Mouse (Mus musculus): Measurements from ENCODE around the gene Kat2b. TPM values are rescaled to one million over a fixed set of nuclear protein-coding genes. Genes with fewer than 3 reads are reported as not detected.
"Not testable (repeated sequence)": the region's sequence is repeated elsewhere in the genome, so short reads cannot be mapped to it uniquely, and the experiment has no call there.

Kat2b gene
- polyA plus RNA-seq, 1 experiment from 2014 or later: 5.8 TPM

DNA sequence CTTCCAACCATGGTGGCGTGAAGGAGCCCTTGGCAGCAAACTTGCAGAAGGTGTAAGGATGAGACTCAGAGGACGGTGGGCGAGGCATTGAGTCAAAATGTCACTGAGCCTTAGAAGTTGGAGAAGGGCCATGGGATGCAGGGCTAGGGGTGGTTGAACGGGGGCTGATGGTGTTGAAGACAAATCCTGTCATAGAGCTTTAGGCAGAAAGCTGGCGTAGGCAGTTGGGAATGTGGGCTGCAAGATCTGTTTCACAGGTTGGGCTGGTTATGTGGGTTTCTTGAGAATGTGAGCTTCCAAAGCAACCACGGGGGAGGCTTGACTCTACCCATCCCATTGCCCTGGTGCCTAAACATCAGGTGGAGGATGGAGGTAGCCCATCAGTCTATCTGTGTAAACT is 23.4 kb downstream of the Kat2b start:
- peaks cover 17% of the 10 kb centered on the region for H3K4me1 ChIP-seq
- no peak for ATAC-seq (ENCODE audit: low FRiP score, low read depth)
- no peaks in the 10 kb centered on the region for H3K9me3 ChIP-seq
- no peaks in the 10 kb centered on the region for H3K36me3 ChIP-seq
- WGBS: 84% methylated on average over 6 of the region's 6 CpGs
- no peak overlapping the region for H3K27ac ChIP-seq
- no peak overlapping the region for H3K9ac ChIP-seq
- no peak overlapping the region for H3K4me3 ChIP-seq
- no peak overlapping the region for H3K4me2 ChIP-seq (replicated peaks)
- no peaks in the 10 kb centered on the region for H3K27me3 ChIP-seq

- peaks cover 19% of the 10 kb centered on the region for H3K4me1 ChIP-seq
- ATAC-seq (ENCODE audit: low FRiP score, low read depth): no peak
- H3K27me3 ChIP-seq: no peaks in the 10 kb centered on the region
- no peaks in the 10 kb centered on the region for H3K36me3 ChIP-seq
- H3K9me3 ChIP-seq: no peaks in the 10 kb centered on the region
- 92% methylated on average over 5 of the region's 5 CpGs for WGBS
- no peak overlapping the region for H3K4me2 ChIP-seq (replicated peaks)
- no peak overlapping the region for H3K4me3 ChIP-seq
- H3K27ac ChIP-seq: no peak overlapping the region
- H3K9ac ChIP-seq: no peak overlapping the region
Measured at GRCm38 (mm10) chr17:53591910-53592309, 25.2 kb downstream of the Kat2b start.

GRCm38 (mm10) chr17:53594590-53594989 is 27.9 kb downstream of the Kat2b start:
- H3K9ac ChIP-seq: no peak overlapping the region
- no peaks in the 10 kb centered on the region for H3K9me3 ChIP-seq
- WGBS: 72% methylated on average over 4 of the region's 4 CpGs
- no peaks in the 10 kb centered on the region for H3K36me3 ChIP-seq
- peaks cover 5% of the 10 kb centered on the region for H3K4me1 ChIP-seq
- ATAC-seq (ENCODE audit: low FRiP score, low read depth): no peak
- no peak overlapping the region for H3K4me2 ChIP-seq (replicated peaks)
- H3K27ac ChIP-seq: no peak overlapping the region
- H3K27me3 ChIP-seq: no peaks in the 10 kb centered on the region
- H3K4me3 ChIP-seq: no peak overlapping the region

DNA sequence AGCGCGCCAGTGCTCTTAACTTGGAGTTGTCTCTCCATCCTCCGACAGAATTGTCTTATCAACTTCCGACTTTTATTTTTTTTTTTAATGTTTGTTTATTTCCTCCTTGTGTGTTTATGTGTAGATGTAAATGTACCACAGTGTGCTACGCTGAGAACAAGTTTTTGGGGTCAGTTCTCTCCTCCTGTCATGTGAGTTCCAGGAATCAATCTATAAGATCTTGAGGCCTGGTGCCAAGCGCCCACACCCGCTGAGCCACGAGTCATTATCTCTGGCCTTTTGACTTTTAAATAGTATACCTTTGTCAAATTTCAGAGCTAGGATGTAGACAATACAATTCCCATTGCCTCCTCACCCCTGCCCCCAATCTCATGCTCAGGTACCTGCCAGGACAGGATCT is 28.9 kb downstream of the Kat2b start:
- no peak overlapping the region for H3K9ac ChIP-seq
- no peak overlapping the region for H3K4me3 ChIP-seq
- H3K27me3 ChIP-seq: no peaks in the 10 kb centered on the region
- 92% methylated on average over 8 of the region's 8 CpGs for WGBS
- H3K27ac ChIP-seq: no peak overlapping the region
- ATAC-seq (ENCODE audit: low FRiP score, low read depth): no peak
- H3K9me3 ChIP-seq: no peaks in the 10 kb centered on the region
- H3K4me2 ChIP-seq (replicated peaks): no peak overlapping the region
- H3K36me3 ChIP-seq: no peaks in the 10 kb centered on the region
- peaks cover 5% of the 10 kb centered on the region for H3K4me1 ChIP-seq

- no peak; the same call in 1 of the 2 replicates for ATAC-seq (ENCODE audit: low FRiP score, low read depth)
- Histone ChIP-seq H3K4me2 (replicated peaks) (no peak overlapping the region), H3K9ac (no peak overlapping the region), H3K27me3 (no peaks in the 10 kb centered on the region), H3K4me3 (no peak overlapping the region), H3K27ac (no peak overlapping the region), H3K36me3 (no peaks in the 10 kb centered on the region), H3K9me3 (no peaks in the 10 kb centered on the region), H3K4me1 (peaks cover 5% of the 10 kb centered on the region)
- WGBS: 54% methylated on average over 3 of the region's 3 CpGs
Measured at GRCm38 (mm10) chr17:53596314-53596882, 29.7 kb downstream of the Kat2b start.

DNA sequence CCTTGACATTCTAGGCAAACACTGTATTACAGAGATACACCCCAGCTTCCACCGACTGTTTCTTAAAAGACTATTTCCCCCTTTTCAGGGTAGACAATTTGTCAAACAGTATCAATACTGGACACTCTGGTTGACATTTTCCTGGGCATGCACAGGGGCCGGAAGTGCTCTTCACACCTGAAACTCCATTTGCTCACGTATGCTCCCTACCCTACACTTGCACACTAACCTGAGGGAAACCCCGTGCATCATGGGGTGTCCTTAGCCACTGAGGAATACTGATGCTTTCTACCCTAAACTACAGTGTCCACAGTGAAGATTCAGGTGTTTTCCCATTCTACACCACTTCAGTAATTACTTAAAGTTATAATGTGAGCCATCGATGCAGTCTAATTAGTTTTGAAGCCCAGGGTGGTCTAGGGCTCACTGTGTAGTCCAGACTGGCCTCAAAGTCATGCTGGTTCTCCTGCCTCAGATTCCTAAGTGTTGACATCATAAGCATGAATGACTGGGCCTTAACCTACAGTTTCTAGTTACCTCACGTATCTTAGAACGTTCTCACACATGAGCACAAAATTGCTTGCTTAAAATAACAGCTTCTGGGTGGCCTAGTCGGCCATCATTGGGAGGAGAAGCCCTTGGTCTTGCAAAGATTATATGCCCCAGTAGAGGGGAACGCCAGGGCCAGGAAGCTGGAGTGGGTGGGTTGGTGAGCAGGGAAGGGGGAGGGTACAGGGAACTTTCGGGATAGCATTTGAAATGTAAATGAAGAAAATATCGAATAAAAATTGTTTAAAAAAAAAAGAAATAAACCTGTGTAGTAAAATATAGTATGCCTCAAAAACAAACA is 30.5 kb downstream of the Kat2b start:
- H3K9ac ChIP-seq: no peak overlapping the region
- peaks cover 5% of the 10 kb centered on the region for H3K4me1 ChIP-seq
- H3K9me3 ChIP-seq: no peaks in the 10 kb centered on the region
- peak; percentile 76 for ATAC-seq (ENCODE audit: low FRiP score, low read depth)
- no peak overlapping the region for H3K27ac ChIP-seq
- H3K4me2 ChIP-seq (replicated peaks): no peak overlapping the region
- no peak overlapping the region for H3K4me3 ChIP-seq
- H3K36me3 ChIP-seq: no peaks in the 10 kb centered on the region
- 72% methylated on average over 11 of the region's 11 CpGs for WGBS
- no peaks in the 10 kb centered on the region for H3K27me3 ChIP-seq

- Histone ChIP-seq H3K27me3 (no peaks in the 10 kb centered on the region), H3K27ac (no peak overlapping the region), H3K4me1 (peaks cover 5% of the 10 kb centered on the region), H3K36me3 (no peaks in the 10 kb centered on the region), H3K4me3 (no peak overlapping the region), H3K9ac (no peak overlapping the region), H3K4me2 (replicated peaks) (no peak overlapping the region), H3K9me3 (no peaks in the 10 kb centered on the region)
- no peak for ATAC-seq (ENCODE audit: low FRiP score, low read depth)
- 98% methylated on average over 4 of the region's 4 CpGs for WGBS
Measured at GRCm38 (mm10) chr17:53598571-53598970, 31.9 kb downstream of the Kat2b start.

DNA sequence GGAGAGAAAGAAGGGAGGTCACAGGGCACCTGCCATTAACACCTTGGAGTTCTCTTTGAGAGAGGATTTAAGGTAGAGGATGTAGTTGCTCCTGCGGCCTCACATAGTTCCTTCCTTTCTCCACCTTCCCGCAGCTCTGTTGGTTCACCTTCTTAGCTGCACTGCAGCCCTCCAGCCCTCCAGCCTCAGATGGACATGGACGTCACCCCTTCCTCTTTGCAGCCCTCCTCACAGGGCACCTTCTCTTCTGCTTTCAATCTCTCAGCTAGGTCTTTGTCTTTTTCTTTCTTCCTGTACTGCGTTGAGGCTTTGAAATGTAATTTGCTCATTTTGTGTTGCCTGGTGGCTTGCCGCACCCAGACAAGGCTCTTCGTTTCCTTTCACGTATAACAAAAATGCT is 36.6 kb downstream of the Kat2b start:
- no CpG with 5 or more reads among the region's 7 CpGs for WGBS
- H3K27me3 ChIP-seq; H3K9ac ChIP-seq; H3K9me3 ChIP-seq; ATAC-seq (ENCODE audit: low FRiP score, low read depth); H3K4me3 ChIP-seq; H3K4me2 ChIP-seq (replicated peaks); H3K27ac ChIP-seq; H3K36me3 ChIP-seq; H3K4me1 ChIP-seq: not testable (repeated sequence)

DNA sequence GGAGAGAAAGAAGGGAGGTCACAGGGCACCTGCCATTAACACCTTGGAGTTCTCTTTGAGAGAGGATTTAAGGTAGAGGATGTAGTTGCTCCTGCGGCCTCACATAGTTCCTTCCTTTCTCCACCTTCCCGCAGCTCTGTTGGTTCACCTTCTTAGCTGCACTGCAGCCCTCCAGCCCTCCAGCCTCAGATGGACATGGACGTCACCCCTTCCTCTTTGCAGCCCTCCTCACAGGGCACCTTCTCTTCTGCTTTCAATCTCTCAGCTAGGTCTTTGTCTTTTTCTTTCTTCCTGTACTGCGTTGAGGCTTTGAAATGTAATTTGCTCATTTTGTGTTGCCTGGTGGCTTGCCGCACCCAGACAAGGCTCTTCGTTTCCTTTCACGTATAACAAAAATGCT is 39.4 kb downstream of the Kat2b start:
- H3K4me1 ChIP-seq; H3K36me3 ChIP-seq; H3K9ac ChIP-seq; H3K9me3 ChIP-seq; H3K27ac ChIP-seq; H3K4me2 ChIP-seq (replicated peaks); H3K27me3 ChIP-seq; H3K4me3 ChIP-seq; ATAC-seq (ENCODE audit: low FRiP score, low read depth): not testable (repeated sequence)
- no CpG with 5 or more reads among the region's 7 CpGs for WGBS

DNA sequence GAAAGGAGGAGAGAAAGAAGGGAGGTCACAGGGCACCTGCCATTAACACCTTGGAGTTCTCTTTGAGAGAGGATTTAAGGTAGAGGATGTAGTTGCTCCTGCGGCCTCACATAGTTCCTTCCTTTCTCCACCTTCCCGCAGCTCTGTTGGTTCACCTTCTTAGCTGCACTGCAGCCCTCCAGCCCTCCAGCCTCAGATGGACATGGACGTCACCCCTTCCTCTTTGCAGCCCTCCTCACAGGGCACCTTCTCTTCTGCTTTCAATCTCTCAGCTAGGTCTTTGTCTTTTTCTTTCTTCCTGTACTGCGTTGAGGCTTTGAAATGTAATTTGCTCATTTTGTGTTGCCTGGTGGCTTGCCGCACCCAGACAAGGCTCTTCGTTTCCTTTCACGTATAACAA is 42.3 kb downstream of the Kat2b start:
- not testable (repeated sequence) for H3K4me1 ChIP-seq; H3K9me3 ChIP-seq; ATAC-seq (ENCODE audit: low FRiP score, low read depth); H3K4me2 ChIP-seq (replicated peaks); H3K4me3 ChIP-seq; H3K27ac ChIP-seq; H3K9ac ChIP-seq; H3K27me3 ChIP-seq
- peaks cover 14% of the 10 kb centered on the region for H3K36me3 ChIP-seq
- WGBS: no CpG with 5 or more reads among the region's 7 CpGs

DNA sequence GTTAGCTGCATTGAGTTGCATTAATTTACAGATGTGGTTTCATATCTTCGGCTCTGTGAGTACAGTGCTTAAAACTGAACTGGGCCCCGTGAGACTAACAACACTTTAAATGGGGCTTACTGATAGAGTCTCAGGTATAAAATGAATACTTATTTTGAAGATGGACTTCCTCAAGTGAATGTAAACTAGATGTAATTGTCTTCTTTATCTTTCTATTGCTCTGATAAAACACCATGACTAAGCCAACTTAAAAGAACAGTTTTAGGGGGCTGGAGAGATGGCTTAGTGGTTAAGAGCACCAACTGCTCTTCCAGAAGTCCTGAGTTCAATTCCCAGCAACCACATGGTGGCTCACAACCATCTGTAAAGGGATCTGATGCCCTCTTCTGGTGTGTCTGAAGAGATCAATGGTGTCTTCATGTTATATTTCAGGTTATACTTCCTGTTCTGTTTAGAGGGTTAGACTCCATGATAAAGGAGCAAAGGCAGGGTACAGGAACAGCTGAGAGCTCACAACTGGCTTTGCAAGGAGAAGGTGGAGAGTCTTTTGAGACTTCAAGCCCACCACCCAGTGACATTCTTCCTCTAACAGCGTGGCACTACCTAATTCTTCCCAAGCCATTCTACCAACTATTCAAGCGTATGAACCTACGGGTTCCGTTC is 50.8 kb downstream of the Kat2b start:
- 90% methylated on average over 6 of the region's 6 CpGs for WGBS
- no peak for ATAC-seq (ENCODE audit: low FRiP score, low read depth)
- H3K4me1 ChIP-seq: no peaks in the 10 kb centered on the region
- no peaks in the 10 kb centered on the region for H3K27me3 ChIP-seq
- no peak overlapping the region for H3K27ac ChIP-seq
- H3K4me3 ChIP-seq: no peak overlapping the region
- H3K9me3 ChIP-seq: no peaks in the 10 kb centered on the region
- peaks cover 6% of the 10 kb centered on the region; the same call in 1 of the 2 replicates for H3K36me3 ChIP-seq
- H3K4me2 ChIP-seq (replicated peaks): no peak overlapping the region
- H3K9ac ChIP-seq: no peak overlapping the region

DNA sequence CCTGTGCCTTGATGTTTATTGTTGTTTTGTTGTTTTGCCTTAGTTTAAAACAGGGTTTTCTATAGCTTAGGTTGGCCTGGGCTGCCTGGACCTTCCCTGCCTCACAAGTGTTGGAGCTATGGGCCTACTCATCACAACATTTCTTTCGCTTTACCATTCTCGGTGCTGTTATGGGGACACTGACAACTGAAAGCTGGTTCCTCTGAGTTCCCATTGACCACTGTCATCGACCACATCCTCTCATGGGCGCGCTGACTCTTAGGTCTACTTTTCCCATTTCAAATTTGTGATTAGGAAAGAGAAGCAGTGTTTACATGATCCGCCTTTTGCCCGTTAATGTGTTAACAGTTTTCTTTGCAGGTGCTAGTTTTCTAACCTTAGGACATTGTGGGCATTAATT is 51.7 kb downstream of the Kat2b start:
- H3K27me3 ChIP-seq: no peaks in the 10 kb centered on the region
- no peaks in the 10 kb centered on the region for H3K4me1 ChIP-seq
- no peak overlapping the region for H3K4me3 ChIP-seq
- no peak for ATAC-seq (ENCODE audit: low FRiP score, low read depth)
- 87% methylated on average over 7 of the region's 7 CpGs for WGBS
- H3K27ac ChIP-seq: no peak overlapping the region
- H3K9me3 ChIP-seq: no peaks in the 10 kb centered on the region
- H3K9ac ChIP-seq: no peak overlapping the region
- H3K4me2 ChIP-seq (replicated peaks): no peak overlapping the region
- peaks cover 6% of the 10 kb centered on the region; the same call in 1 of the 2 replicates for H3K36me3 ChIP-seq

All from limb, embryonic 13.5 days (tissue).